Mouse (Mus musculus) heart, postnatal 25 days (tissue): Measurements from ENCODE around the gene Lims1. TPM values are rescaled to one million over a fixed set of nuclear protein-coding genes. Genes with fewer than 3 reads are reported as not detected.
"Not testable (repeated sequence)": the region's sequence is repeated elsewhere in the genome, so short reads cannot be mapped to it uniquely, and the experiment has no call there.

Source experiments
- DNase-seq: peaks from one replicate; pipeline ENCODE4 v3.0.0; 2022; ENCODE audit warnings: low spot score
- intact Hi-C: fragments of 180-260 bp; cut with DNase I; formaldehyde crosslinking; loops from one replicate; pipeline ENCODE4 v1.15.1; 2025
- total RNA-seq, 2 experiments: library from RNA; stranded (reverse); gene quantifications; 2 replicates each; pipeline ENCODE4 v1.2.3; 2021

Gene Lims1
- 100 to 1,000 TPM; 168 to 192 TPM for total RNA-seq

- intact Hi-C loops, result no loop called here
- DNase-seq, result peak; percentile 97
Observed at GRCm38 (mm10) chr10:58323028-58323991, at the start of gene Lims1. Gene Lims1, plus strand, starts transcription at chr10:58323466.

DNA sequence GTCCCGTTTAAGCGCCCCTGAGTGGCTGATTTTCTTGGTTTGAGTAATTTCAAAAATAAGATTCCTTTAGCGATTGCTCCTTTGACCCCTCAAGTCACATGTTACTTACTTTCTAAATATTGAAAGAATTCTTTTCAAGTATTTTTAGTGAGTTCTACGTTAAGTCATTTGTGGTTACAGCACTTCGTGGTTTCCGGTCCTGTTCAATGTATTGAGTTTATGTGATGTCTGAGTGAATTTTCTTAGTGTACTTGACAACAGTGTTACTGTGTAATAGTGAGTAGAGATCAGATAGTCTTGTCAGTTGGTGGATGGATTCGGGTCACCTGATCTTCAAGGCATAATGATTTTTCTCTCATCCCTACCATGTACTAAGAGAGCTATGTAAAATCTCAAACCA is 41.0 kb upstream of the Lims1 start:
- no peak for DNase-seq
- intact Hi-C loops, result no loop called here

DNA sequence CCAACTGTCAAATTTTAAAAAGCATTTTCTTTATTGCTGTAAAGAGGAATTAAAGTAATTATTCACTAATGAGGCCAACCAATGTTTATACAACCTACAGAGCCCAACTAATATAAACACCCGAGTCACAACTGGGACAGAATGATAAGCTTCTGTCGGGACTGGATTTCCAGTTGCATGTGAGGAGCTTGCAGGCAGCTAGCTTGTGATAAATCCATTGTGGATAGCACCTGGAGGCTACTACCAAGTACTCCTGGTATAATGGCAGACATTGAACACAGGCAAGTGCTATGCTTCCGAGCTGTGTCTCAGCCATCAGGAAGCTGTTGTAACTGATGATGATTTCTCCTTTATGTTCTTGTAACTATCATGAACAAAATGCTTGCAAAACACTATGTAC is 32.5 kb upstream of the Lims1 start:
- intact Hi-C loops, result no loop called here
- DNase-seq, result no peak

GRCm38 (mm10) chr10:58294246-58294645 is 29.0 kb upstream of the Lims1 start:
- DNase-seq, result no peak

DNA sequence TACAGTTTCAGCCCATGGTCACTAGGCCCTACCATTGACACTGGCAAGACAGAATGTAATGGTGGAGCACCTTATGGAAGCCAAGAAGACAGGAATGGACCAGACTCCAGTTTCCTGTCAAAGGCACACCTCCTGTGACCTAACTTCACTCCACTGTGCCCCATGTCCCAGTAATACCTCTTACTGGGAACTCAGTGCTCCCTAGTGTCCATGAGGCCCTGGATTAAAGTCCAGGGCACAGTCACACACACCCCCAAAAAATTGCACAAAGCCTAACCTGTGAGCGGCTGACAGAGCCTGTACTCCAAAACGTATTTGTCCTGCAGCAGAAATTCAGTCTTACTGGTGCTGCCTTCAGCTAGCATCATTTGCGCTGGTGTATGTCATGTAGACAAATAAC is 27.7 kb upstream of the Lims1 start:
- intact Hi-C loops, result no loop called here
- DNase-seq, result no peak

More at GRCm38 (mm10) chr10:58294246-58294645, 29.0 kb upstream of the Lims1 start:
- intact Hi-C loops, result no loop called here

- DNase-seq, result no peak
- intact Hi-C loops, result no loop called here
Observed at GRCm38 (mm10) chr10:58304996-58305395, 18.3 kb upstream of the Lims1 start.

- no peak for DNase-seq
- intact Hi-C loops, result no loop called here
Observed at GRCm38 (mm10) chr10:58306897-58307296, 16.4 kb upstream of the Lims1 start.

DNA sequence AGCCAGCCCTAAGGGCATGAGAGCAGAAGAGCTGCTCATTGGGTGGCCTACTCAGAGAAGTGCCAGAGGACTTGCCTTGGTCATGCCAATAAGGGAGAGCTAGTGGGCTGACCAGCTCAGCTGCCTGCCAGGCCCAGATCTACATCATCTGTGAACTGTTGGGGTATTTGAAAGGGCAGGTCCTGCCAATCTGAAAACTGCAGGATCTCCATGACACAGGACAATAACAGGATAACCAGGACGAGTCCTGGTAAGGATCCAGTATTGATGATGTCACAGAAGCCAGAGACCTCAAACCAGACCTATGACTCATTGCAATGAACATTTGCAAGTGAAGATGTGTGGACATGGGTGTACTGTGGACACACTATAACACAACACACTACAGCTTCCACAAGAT is 12.5 kb upstream of the Lims1 start:
- intact Hi-C loops, result no loop called here
- DNase-seq, result no peak

DNA sequence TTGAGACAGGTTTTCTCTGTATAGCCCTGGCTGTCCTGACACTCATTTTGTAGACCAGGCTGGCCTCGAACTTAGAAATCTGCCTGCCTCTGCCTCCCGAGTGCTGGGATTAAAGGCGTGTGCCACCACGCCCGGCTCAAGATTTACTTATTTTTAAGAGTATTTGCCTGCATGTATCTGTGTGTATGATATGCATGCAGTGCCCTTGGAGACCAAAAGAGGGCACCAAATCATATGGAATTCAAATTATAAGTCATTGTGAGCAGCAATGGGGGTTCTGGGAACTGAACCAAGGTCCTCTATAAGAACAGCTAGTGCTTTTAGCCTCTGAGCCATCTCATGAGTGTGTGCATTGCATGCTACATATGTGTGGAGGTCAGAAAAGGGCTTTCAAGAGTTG is 10.4 kb upstream of the Lims1 start:
- intact Hi-C loops, result no loop called here
- no peak for DNase-seq

- intact Hi-C loops, result no loop called here
- DNase-seq, result no peak
Observed at GRCm38 (mm10) chr10:58320881-58321280, 2.4 kb upstream of the Lims1 start.

- DNase-seq, result no peak
- intact Hi-C loops, result no loop called here
Observed at GRCm38 (mm10) chr10:58322361-58323027, 772 bp upstream of the Lims1 start.

DNA sequence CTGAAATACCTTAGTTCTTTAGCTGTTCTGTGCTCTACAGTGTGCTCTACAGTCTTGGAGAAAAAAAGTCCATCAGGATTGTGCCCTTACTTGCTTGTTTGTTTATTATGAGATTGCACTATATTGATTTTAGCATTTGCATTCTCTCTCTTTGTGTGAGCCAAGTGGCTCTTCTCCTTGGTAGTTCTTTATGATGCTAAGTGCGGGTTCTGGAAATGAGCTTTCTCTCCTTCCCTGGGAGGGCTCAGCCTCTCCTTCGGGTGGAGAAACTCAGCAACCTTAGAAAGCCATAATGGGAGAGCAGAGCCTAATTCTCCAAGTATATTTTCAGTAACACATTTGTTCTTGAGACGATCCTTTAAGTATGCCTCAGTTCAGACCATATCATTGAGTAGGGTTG is 3.0 kb downstream of the Lims1 start:
- intact Hi-C loops, result no loop called here

DNA sequence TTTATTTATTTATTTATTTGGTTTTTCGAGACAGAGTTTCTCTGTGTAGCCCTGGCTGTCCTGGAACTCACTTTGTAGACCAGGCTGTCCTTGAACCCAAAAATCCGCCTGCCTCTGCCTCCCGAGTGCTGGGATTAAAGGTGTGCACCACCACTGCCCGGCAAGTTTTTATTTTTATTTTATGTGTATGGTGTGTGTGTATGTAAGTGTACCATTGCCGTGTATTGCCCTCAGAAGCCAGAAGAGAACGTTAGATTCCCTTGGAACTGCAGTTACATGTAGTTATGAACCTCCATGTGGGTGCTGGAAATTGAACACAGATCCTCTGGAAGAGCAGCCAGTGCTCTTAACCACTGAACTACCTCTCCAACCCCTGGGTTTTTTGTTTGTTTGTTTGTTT is 4.6 kb downstream of the Lims1 start:
- intact Hi-C loops, DNase-seq: not testable (repeated sequence)

More for the DNA sequence above, 3.0 kb downstream of the Lims1 start:
- DNase-seq, result no peak

- intact Hi-C loops, result no loop called here
Observed at GRCm38 (mm10) chr10:58328517-58329108, 5.3 kb downstream of the Lims1 start.

GRCm38 (mm10) chr10:58330635-58331034 is 7.4 kb downstream of the Lims1 start:
- no peak for DNase-seq
- intact Hi-C loops, result no loop called here

More at GRCm38 (mm10) chr10:58328517-58329108, 5.3 kb downstream of the Lims1 start:
- DNase-seq, result no peak

- no peak for DNase-seq
- intact Hi-C loops, result no loop called here
Observed at GRCm38 (mm10) chr10:58331741-58332140, 8.5 kb downstream of the Lims1 start.

GRCm38 (mm10) chr10:58333414-58333813 is 10.1 kb downstream of the Lims1 start:
- intact Hi-C loops, result no loop called here
- DNase-seq, result no peak

- intact Hi-C loops, result no loop called here
- no peak for DNase-seq
Observed at GRCm38 (mm10) chr10:58336156-58336555, 12.9 kb downstream of the Lims1 start.

DNA sequence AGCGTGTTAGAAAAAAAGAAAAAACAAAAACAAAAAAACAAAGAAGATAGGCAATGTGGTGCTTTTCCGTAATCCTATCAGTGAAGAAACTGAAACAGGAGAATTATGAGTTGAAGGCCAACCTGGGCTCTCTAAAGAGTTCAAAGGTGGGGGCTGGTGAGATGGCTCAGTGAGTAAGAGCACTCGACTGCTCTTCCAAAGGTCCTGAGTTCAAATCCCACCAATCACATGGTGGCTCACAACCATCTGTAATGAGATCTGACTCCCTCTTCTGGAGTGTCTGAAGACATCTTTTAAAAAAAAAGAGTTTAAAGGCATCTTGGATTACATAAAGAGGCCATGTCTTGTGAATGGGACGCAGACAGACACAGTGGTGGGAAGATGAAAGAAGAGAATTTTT is 13.8 kb downstream of the Lims1 start:
- DNase-seq, intact Hi-C loops: not testable (repeated sequence)

GRCm38 (mm10) chr10:58338590-58338989 is 15.3 kb downstream of the Lims1 start:
- intact Hi-C loops, result no loop called here
- no peak for DNase-seq

GRCm38 (mm10) chr10:58341685-58342084 is 18.4 kb downstream of the Lims1 start:
- intact Hi-C loops, result loop anchor here (2.0 kb wide), 1 partner anchor 17 kb away; no protein-coding TSS in a partner anchor

More at GRCm38 (mm10) chr10:58341685-58342084, 18.4 kb downstream of the Lims1 start:
- DNase-seq, result peak; percentile 47
